Mouse (Mus musculus) CH12.LX (cell line): ENCODE measurements at regions not wholly inside any gene's neighbourhood (a gene's known extent, or its start where the extent isn't known, plus 50 kb on each side); places are given as distances from the start of the nearest gene placed in this dataset.

Source experiments
- DNase-seq: peaks from one replicate; pipeline ENCODE4 v3.0.0-alpha.2; 2013; ENCODE audit errors: extremely low read depth
- H3K27ac ChIP-seq: 2 replicates; pipeline ENCODE4 v1.5.1; 2012; ENCODE audit warnings: low read depth, mild to moderate bottlenecking, control low read depth, moderate library complexity; ENCODE audit not compliant: insufficient read depth
- H3K27me3 ChIP-seq: replicated peaks from 2 replicates; pipeline ENCODE3; 2012; ENCODE audit warnings: inconsistent platforms
- H3K36me3 ChIP-seq, 2 experiments: replicated peaks in 1 of 2; 2 replicates each; pipeline versions ENCODE3 to v1.6.1; 2012; ENCODE audit warnings: inconsistent platforms in 1 of 2, low read length in 1 of 2, mild to moderate bottlenecking in 1 of 2, mixed read lengths in 1 of 2, moderate library complexity in 1 of 2; ENCODE audit not compliant: control insufficient read depth in 1 of 2, insufficient read depth in 1 of 2
- H3K4me1 ChIP-seq, 2 experiments: 2 replicates each; pipeline ENCODE4 v1.6.1; 2012; ENCODE audit warnings: inconsistent platforms in 1 of 2, moderate library complexity in 1 of 2; ENCODE audit not compliant: insufficient read depth in 2 of 2, control insufficient read depth in 1 of 2
- H3K4me2 ChIP-seq: 2 replicates; pipeline ENCODE4 v1.6.1; 2012; ENCODE audit warnings: low read depth, mild to moderate bottlenecking, control low read depth; ENCODE audit not compliant: poor library complexity, insufficient read depth, severe bottlenecking
- H3K4me3 ChIP-seq, 3 experiments: fragments of 150-350 bp in 1 of 3; sonication (generic) in 1 of 3; replicated peaks in 1 of 3; 2 replicates each; pipeline versions ENCODE3 to v1.5.1; 2011 to 2012; ENCODE audit warnings: low read depth in 2 of 3, low read length in 2 of 3, mild to moderate bottlenecking in 2 of 3, moderate library complexity in 2 of 3, control low read depth in 1 of 3, improper control_type of control experiment in 1 of 3, inconsistent platforms in 1 of 3, mixed read lengths in 1 of 3; ENCODE audit not compliant: poor library complexity in 1 of 3
- H3K79me2 ChIP-seq: replicated peaks from 2 replicates; pipeline ENCODE4 v1.6.1; 2012; ENCODE audit warnings: mild to moderate bottlenecking, moderate library complexity; ENCODE audit not compliant: control insufficient read depth, poor library complexity, insufficient read depth, severe bottlenecking; ENCODE audit errors: extremely low read depth
- H3K9ac ChIP-seq: 2 replicates; pipeline ENCODE4 v1.6.1; 2012; ENCODE audit warnings: low read depth, mild to moderate bottlenecking, control low read depth, moderate library complexity; ENCODE audit not compliant: insufficient read depth
- H3K9me3 ChIP-seq: replicated peaks from 2 replicates; pipeline ENCODE3; 2012; ENCODE audit warnings: low read length, inconsistent platforms, mixed read lengths
- BHLHE40 ChIP-seq: IDR thresholded peaks from 2 replicates; pipeline ENCODE4 v1.6.1; 2011; ENCODE audit warnings: mild to moderate bottlenecking, low read depth, low read length, improper control_type of control experiment
- CHD2 ChIP-seq: IDR thresholded peaks from 2 replicates; pipeline ENCODE4 v1.6.1; 2011; ENCODE audit warnings: low read length, improper control_type of control experiment
- E2F4 ChIP-seq: IDR thresholded peaks from 2 replicates; pipeline ENCODE4 v1.6.1; 2011; ENCODE audit warnings: low read depth, low read length, improper control_type of control experiment; ENCODE audit not compliant: insufficient replicate concordance
- EP300 ChIP-seq: IDR thresholded peaks from 2 replicates; pipeline ENCODE4 v1.6.1; 2011; ENCODE audit warnings: low read length, improper control_type of control experiment
- ETS1 ChIP-seq: conservative IDR thresholded peaks from 2 replicates; pipeline ENCODE4 v1.6.1; 2012; ENCODE audit warnings: low read depth, mild to moderate bottlenecking, inconsistent platforms, low read length, improper control_type of control experiment, moderate library complexity
- GABPA ChIP-seq: IDR thresholded peaks from 2 replicates; pipeline ENCODE4 v1.6.1; 2012; ENCODE audit warnings: low read depth, low read length, improper control_type of control experiment, inconsistent platforms; ENCODE audit not compliant: insufficient replicate concordance
- JUND ChIP-seq: conservative IDR thresholded peaks from 2 replicates; pipeline ENCODE4 v1.6.1; 2011; ENCODE audit warnings: low read depth, low read length, improper control_type of control experiment
- KAT2A ChIP-seq: IDR thresholded peaks from 2 replicates; pipeline ENCODE4 v1.6.1; 2012; ENCODE audit warnings: low read length, improper control_type of control experiment, inconsistent platforms; ENCODE audit not compliant: insufficient replicate concordance
- MAX ChIP-seq: IDR thresholded peaks from 2 replicates; pipeline ENCODE4 v1.6.1; 2011; ENCODE audit warnings: low read length, improper control_type of control experiment
- MAZ ChIP-seq: IDR thresholded peaks from 2 replicates; pipeline ENCODE4 v1.6.1; 2012; ENCODE audit warnings: low read depth, mild to moderate bottlenecking, inconsistent platforms, low read length, improper control_type of control experiment, moderate library complexity
- NELFE ChIP-seq: IDR thresholded peaks from 2 replicates; pipeline ENCODE4 v1.6.1; 2011; ENCODE audit warnings: low read depth, low read length, improper control_type of control experiment
- PAX5 ChIP-seq: IDR thresholded peaks from 2 replicates; pipeline ENCODE4 v1.6.1; 2012; ENCODE audit warnings: low read length, inconsistent platforms, mixed read lengths
- POLR2A ChIP-seq: IDR thresholded peaks from 2 replicates; pipeline ENCODE4 v1.6.1; 2011; ENCODE audit warnings: low read depth, mild to moderate bottlenecking, improper control_type of control experiment, low read length
- RAD21 ChIP-seq: IDR thresholded peaks from 2 replicates; pipeline ENCODE4 v1.6.1; 2011; ENCODE audit warnings: low read depth, mild to moderate bottlenecking, low read length, improper control_type of control experiment, moderate library complexity
- SMC3 ChIP-seq: IDR thresholded peaks from 2 replicates; pipeline ENCODE4 v1.6.1; 2011; ENCODE audit warnings: low read depth, low read length, improper control_type of control experiment
- UBTF ChIP-seq: IDR thresholded peaks from 2 replicates; pipeline ENCODE4 v1.6.1; 2012; ENCODE audit warnings: low read depth, mild to moderate bottlenecking, inconsistent platforms, low read length, improper control_type of control experiment, moderate library complexity
- ZKSCAN1 ChIP-seq: IDR thresholded peaks from 2 replicates; pipeline ENCODE4 v1.6.1; 2012; ENCODE audit warnings: low read depth, inconsistent platforms, low read length, improper control_type of control experiment, borderline replicate concordance
- ZMIZ1 ChIP-seq: IDR thresholded peaks from 2 replicates; pipeline ENCODE4 v1.6.1; 2012; ENCODE audit warnings: low read depth, mild to moderate bottlenecking, inconsistent platforms, low read length, improper control_type of control experiment
- ZNF384 ChIP-seq: IDR thresholded peaks from 2 replicates; pipeline ENCODE4 v1.6.1; 2012; ENCODE audit warnings: low read depth, low read length, improper control_type of control experiment, inconsistent platforms
- dilution Hi-C: fragments of 300-500 bp; cut with MboI; formaldehyde crosslinking; loops from 2 replicates; pipeline ENCODE4 v1.14.3; 2020; ENCODE audit warnings: low sequenced_read_pairs; ENCODE audit not compliant: extremely low pct_unique_long_range_greater_than_20kb, extremely low pct_ligation_motif_present
- in situ Hi-C: fragments of 300-500 bp; cut with MboI; formaldehyde crosslinking; loops from 3 replicates; pipeline ENCODE4 v1.14.3; 2019; ENCODE audit warnings: low sequenced_read_pairs, low pct_ligation_motif_present, low pct_unique_long_range_greater_than_20kb, mixed read lengths

DNA sequence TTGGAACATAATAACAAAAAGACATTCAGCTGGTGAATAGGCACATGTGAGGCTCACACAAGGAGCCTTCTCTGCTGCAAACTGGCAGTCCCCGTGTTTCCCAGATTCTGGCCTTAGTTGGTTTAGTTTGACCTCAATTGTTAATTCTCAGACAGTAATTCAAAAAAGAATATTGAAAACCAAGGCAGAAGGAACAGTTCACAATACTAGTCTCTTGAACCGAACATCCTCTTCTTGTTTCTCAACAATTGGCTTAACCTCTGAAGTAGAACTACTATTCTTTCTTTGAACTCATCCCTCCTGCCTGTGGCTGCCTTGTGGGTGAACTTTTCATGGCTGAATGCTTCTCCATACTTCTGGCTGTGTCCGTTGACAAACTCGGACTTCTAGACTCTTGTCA lies 110.4 kb upstream of the Neil3 start:
- Histone ChIP-seq H3K27ac (no peak overlapping the region), H3K36me3 (no peaks in the 10 kb centered on the region), H3K4me1 (no peaks in the 10 kb centered on the region), H3K27me3 (no peaks in the 10 kb centered on the region), H3K79me2 (no peaks in the 10 kb centered on the region), H3K9me3 (no peaks in the 10 kb centered on the region), H3K4me3 (no peak overlapping the region), H3K4me2 (no peak overlapping the region), H3K9ac (no peak overlapping the region)
- DNase-seq = no peak
- in situ Hi-C loops = no loop called here
- TF ChIP-seq KAT2A (no peak), BHLHE40 (no peak)
- dilution Hi-C loops = no loop called here

DNA sequence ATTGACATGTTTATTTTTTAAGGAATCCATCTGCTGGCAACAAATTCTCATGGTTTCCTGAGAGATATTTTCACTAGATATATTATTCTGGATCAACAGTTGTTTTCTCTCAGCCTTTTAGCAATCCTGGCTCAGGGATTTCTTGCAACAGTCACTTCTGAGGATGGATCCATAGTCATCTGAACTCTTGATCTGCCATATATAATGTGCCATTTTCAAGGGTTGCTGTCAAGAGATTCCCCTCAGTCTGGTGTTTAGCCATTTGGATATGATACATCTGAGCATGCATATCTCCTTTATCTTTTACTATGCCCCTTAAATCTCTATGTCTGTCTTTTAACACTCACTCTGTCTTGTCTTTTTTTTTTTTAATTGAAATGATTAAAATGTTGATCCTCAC lies 130.3 kb upstream of the Neil3 start:
- Histone ChIP-seq H3K79me2 (no peaks in the 10 kb centered on the region), H3K4me2 (no peak overlapping the region), H3K4me1 (no peaks in the 10 kb centered on the region), H3K27me3 (no peaks in the 10 kb centered on the region), H3K9me3 (no peaks in the 10 kb centered on the region), H3K36me3 (no peaks in the 10 kb centered on the region), H3K9ac (no peak overlapping the region), H3K4me3 (no peak overlapping the region), H3K27ac (no peak overlapping the region)
- TF ChIP-seq ZKSCAN1 (no peak), JUND (no peak), ZMIZ1 (no peak), EP300 (no peak), MAX (no peak), POLR2A (no peak), PAX5 (no peak), RAD21 (no peak), SMC3 (no peak), CHD2 (no peak), UBTF (no peak), GABPA (no peak)
- no peak for DNase-seq
- in situ Hi-C loops (no loop called here), dilution Hi-C loops (no loop called here)

DNA sequence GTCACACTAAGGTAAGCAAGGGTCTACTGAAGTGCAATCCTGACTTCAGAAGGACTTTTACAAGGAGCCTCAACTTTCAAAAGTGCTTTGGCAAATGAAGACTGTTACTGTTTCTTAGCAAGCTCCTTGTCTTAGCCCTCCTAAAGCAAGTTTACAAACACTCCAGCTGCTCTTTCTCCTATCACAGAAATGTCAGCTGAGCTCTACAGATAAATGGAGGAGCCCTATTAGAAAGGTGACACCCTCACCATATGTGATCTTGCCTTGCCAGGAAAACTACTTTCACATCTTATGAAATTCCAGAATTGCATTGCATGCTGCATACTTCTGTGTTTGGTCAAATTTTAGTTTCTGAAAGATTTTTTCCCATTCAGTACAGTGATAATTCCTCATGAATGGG lies 136.6 kb upstream of the Neil3 start:
- no peak overlapping the region for H3K4me3 ChIP-seq
- no peaks in the 10 kb centered on the region for H3K36me3 ChIP-seq
- DNase-seq = no peak
- no peak overlapping the region for H3K4me2 ChIP-seq
- no peak overlapping the region for H3K27ac ChIP-seq
- no peaks in the 10 kb centered on the region for H3K79me2 ChIP-seq
- H3K9me3 ChIP-seq = no peaks in the 10 kb centered on the region
- TF ChIP-seq E2F4 (no peak), MAZ (no peak), ZNF384 (no peak), ETS1 (no peak), POLR2A (no peak), BHLHE40 (no peak), RAD21 (no peak), NELFE (no peak)
- no peaks in the 10 kb centered on the region for H3K4me1 ChIP-seq
- H3K9ac ChIP-seq = no peak overlapping the region
- dilution Hi-C loops (no loop called here), in situ Hi-C loops (no loop called here)
- no peaks in the 10 kb centered on the region for H3K27me3 ChIP-seq
